Mouse (Mus musculus) bone marrow, adult 2 months (tissue): ENCODE measurements around the gene Sfi1.
"Not testable (repeated sequence)": the region's sequence is repeated elsewhere in the genome, so short reads cannot be mapped to it uniquely, and the experiment has no call there.

Source experiments
- CTCF ChIP-seq: fragments of 200-500 bp; IDR thresholded peaks from 2 replicates; pipeline ENCODE4 v1.5.1; 2011; ENCODE audit warnings: low read length, control low read depth; ENCODE audit not compliant: control insufficient read depth, insufficient read depth
- POLR2A ChIP-seq: fragments of 200-500 bp; IDR thresholded peaks from 2 replicates; pipeline ENCODE4 v1.6.1; 2011; ENCODE audit warnings: low read depth, mild to moderate bottlenecking, control low read depth, low read length, borderline replicate concordance; ENCODE audit not compliant: control insufficient read depth

DNA sequence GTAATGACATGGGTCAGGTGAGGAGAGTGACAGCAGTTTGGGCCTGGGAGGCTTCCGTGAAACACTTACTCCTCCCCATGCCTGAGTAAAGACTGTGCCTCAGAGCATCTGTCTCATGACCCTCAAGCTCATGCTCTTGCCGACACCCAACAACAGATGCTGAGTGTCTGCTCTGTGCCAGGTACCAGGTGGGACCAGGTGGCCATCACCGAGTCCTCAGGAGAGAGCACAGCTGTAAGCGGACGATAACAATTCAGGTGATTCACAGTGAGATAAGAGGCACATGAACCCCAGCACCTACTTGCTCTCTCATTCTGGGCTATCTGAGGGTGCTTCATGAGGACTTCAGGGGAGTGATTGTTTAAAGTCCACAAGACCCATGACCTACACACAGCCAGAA, 50.9 kb downstream of the Sfi1 start:
- not testable (repeated sequence) for TF ChIP-seq CTCF, POLR2A
